Mouse (Mus musculus): ENCODE measurements at regions not wholly inside any gene's neighbourhood (a gene's known extent, or its start where the extent isn't known, plus 50 kb on each side); places are given as distances from the start of the nearest gene placed in this dataset.

DNA sequence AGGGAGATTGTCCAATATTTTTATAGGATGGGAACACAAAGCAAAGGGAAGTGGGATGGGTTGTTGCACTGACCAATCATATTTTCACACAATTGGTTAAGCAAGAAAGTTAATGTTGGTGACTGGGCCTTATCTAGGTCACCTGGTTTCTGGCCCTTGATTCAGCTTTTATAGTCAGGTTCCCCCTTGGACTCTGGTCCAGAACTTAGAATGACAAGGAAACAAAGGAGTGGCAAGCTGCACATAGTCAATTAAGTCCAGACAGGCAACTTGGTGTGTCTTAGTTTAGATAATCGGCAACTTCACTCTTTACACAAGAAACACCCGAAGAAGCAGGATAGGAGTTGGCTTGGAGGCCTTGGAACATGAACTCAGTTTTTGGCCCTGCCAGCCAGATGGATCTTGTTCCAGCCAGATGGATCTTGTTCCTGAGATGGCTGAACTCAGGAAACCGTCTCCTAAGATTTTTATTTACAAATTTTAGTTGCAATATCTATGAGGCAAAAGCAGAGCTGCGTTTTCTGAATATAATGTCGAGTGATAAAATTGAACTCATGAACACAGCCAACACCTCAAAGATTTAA, 212.9 kb upstream of the Gm11042 start:
- intact Hi-C loops (cut with DNase I; ENCODE audit: low total_unique reads): no loop called here
- DNase-seq: peak; percentile 18

DNA sequence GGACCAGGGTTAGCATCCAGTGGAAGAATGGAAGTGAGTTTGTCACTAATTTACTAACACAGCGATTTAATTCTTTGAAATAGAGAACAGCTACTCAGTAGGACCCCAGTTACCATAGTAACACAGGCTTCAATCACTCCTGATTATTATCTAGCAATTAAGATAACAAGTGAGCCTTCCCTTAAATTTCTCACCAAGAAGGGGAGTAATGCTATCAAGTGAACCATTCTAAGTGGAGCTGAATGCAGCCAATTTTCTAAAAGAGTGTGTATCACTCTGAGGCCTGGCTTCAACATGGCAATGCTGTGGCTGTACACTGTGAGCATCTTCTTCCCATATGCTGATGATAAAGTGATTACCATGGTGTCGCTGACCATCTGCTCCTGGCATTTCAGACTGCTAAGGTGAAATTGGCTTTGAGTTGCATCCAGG, 211.0 kb upstream of the Gm11042 start:
- intact Hi-C loops (cut with DNase I; ENCODE audit: low total_unique reads): no loop called here
- DNase-seq: no peak

- intact Hi-C loops (cut with DNase I; ENCODE audit: low total_unique reads): no loop called here
- DNase-seq: no peak
Observed at GRCm38 (mm10) chr12:74523988-74524387, 207.8 kb upstream of the Gm11042 start.

DNA sequence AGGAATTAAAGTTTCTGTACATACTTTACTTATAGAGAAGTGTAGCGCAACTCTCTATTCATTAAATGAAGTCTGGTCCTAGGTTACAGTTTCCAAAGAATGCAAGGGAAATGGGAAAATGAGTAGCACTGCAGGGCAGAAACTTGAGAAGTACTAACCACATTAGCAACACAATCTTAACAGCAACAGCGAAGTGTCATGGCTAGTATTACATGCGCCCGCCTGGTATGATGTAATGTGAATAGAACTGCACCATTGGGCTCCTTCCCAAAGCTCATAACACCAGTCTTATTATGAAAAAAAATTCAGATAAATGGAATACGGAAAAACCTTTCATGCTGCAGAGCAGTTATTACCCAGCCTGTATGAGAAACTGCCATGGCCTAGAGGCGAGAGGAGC, 201.8 kb upstream of the Gm11042 start:
- no peak for DNase-seq
- intact Hi-C loops (cut with DNase I; ENCODE audit: low total_unique reads): no loop called here

- intact Hi-C loops (cut with DNase I; ENCODE audit: low total_unique reads): no loop called here
- peak; percentile 44 for DNase-seq
Observed at GRCm38 (mm10) chr12:74516527-74516926, 200.3 kb upstream of the Gm11042 start.

- no peak for DNase-seq
- intact Hi-C loops (cut with DNase I; ENCODE audit: low total_unique reads): no loop called here
Observed at GRCm38 (mm10) chr12:74502791-74503190, 186.6 kb upstream of the Gm11042 start.

DNA sequence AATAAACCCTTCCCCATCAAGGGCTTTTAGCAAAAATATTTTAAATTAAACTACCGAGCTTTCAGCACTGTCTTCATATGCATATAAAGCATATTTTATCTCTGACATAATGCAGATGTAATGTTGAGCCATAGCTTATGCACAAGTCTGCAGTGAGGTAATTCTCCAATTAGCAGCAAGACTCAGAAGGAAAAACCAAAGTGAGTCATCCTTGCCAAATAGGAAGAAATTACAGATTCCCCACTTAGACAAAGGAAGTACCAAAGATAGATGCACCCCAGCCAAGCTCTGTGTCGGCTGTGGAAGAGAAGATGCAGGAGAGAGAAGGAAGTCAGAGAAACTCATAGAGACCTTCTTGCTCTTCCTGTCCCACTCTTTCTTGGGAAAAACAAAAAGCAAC, 161.4 kb upstream of the Gm11042 start:
- no peak for DNase-seq
- intact Hi-C loops (cut with DNase I; ENCODE audit: low total_unique reads): no loop called here

DNA sequence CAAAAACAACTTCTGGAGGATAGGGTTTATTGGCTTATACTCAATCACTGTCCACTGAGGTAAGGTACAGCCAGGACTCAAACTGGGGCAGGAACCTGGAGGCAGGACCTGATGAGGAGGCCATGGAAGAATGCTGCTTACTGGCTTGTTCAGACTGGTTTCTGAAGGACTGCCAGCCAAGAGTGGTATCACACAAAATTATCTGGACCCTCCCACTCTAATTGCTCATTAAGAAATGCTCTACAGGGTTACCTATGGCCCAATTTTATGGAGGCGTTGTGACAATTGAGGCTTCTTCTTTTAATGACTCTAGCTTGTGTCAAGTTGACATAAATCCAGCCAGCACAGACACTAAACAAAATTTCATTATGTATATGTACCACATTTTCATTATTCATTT, 158.5 kb upstream of the Gm11042 start:
- DNase-seq: no peak
- intact Hi-C loops (cut with DNase I; ENCODE audit: low total_unique reads): no loop called here

GRCm38 (mm10) chr12:74458521-74458920, 142.3 kb upstream of the Gm11042 start:
- intact Hi-C loops (cut with DNase I; ENCODE audit: low total_unique reads): no loop called here
- DNase-seq: no peak

GRCm38 (mm10) chr12:74452375-74453090, 136.3 kb upstream of the Gm11042 start:
- no peak for DNase-seq
- intact Hi-C loops (cut with DNase I; ENCODE audit: low total_unique reads): no loop called here

DNA sequence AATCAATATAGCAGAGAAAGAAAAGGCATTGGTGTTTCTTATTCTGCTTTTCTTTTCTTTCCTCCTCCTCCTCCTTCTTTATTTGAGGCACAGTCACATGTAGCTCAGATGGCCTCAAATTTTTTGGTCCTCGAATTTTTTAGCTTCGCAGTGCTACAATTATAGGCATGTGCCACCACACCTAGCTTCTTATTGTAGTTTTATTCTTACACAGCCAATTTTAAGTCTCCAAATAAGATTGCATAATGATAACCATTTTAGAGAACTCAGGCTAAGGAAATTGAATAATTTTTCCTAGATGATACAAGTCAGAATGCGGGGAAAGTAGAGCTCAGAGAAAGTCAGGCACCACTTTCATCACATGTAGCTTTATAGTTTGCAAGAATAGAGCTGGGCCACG, 132.1 kb upstream of the Gm11042 start:
- DNase-seq: no peak
- intact Hi-C loops (cut with DNase I; ENCODE audit: low total_unique reads): no loop called here

DNA sequence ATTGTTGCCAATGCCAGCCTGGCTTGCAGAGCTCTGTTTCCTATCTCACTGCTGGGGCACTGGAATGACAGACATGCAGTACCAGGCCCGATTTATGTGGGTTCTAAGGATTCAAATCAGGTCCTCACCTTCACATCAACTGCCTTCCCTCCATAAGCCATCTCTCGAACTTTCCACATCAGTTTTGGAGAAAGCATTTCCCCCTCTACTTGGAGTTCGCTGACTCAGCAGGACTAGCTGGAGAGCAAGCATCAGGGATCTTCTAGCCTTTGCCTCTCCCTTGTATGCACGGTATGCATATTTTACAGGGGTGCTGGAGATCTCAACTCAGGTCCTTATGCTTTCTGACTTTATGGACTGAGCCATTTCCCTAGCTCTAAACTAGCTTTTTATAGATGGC, 118.7 kb upstream of the Gm11042 start:
- no peak for DNase-seq
- intact Hi-C loops (cut with DNase I; ENCODE audit: low total_unique reads): no loop called here

DNA sequence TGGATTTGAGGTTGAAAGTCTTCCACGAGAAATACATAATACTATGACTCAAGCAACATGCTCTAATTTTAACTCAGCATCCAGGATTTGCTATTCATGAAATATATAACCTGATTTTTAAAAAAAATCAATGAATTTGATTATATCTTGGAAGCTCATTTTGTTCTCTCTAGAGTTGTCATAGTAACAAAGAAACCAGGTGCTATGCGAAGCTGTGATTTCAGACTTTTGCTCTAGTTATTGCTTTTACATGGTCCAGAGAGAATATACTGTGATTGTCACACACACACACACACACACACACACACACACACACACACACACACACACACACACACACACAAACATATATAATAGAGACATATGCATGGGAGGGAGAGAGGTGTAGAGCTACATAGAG, 98.5 kb upstream of the Gm11042 start:
- intact Hi-C loops (cut with DNase I; ENCODE audit: low total_unique reads): no loop called here
- DNase-seq: no peak

GRCm38 (mm10) chr12:74410511-74410910, 94.3 kb upstream of the Gm11042 start:
- intact Hi-C loops (cut with DNase I; ENCODE audit: low total_unique reads): no loop called here
- no peak for DNase-seq

GRCm38 (mm10) chr12:74407591-74408095, 91.4 kb upstream of the Gm11042 start:
- intact Hi-C loops (cut with DNase I; ENCODE audit: low total_unique reads): no loop called here
- DNase-seq: no peak

- no peak for DNase-seq
- intact Hi-C loops (cut with DNase I; ENCODE audit: low total_unique reads): no loop called here
Observed at GRCm38 (mm10) chr12:74389811-74390210, 73.6 kb upstream of the Gm11042 start.
